Mouse (Mus musculus): Measurements from ENCODE around the gene Oit1.

Oit1 gene

DNA sequence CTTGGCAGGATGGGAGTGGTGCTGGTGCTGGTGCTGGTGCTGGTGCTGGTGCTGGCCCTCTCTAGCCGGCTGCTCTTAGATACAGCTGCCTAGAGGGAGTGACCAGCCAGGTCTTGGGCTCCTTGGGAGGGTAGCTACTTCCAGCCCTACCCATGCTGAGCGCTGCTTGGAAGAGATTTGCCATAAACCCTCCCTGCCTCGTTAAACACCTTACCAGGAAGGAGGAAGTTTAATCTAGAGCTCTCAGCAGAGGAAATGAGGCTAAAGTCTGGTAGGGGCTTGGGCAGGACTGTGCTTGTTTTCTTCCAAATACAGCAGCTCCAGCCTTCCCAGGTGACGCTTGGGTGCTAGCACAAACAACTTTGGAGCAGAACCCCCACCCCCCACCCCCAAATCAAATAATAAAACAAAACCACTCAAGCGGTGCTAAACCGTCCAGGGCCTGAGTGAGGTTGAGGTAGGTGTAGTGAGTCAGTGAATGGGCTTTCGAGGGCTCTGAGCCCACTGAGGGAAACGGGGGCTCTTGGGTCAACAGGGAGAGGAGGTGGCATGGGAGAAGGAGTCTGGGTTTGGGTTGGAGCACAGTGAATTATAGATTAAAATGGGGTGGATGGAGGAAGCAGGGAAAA, at the start of gene Oit1:
Gene Oit1, minus strand, starts transcription at position 70 of the 629 bp plus-strand sequence.
- peak; percentile 13 to 42 for DNase-seq

DNA sequence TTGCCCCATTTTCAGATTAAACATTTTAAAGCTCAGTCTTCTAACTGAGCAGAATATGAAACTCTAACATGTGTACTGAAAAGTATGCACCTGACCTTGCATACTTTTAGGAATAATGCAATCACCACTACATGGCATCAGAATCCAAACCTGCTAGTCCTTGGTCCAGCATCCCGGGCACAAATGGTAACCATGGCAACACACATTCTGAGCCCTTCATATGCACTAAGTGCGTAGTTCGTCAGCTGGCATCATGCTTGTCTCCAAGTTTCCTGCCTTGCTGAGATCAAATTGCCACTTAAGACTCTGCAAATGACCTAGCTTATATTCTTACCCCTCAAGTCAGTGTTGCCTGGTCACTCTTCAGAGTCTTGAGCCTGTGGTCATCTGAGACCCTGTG, 44.3 kb upstream of the Oit1 start:
- no peak for DNase-seq

DNA sequence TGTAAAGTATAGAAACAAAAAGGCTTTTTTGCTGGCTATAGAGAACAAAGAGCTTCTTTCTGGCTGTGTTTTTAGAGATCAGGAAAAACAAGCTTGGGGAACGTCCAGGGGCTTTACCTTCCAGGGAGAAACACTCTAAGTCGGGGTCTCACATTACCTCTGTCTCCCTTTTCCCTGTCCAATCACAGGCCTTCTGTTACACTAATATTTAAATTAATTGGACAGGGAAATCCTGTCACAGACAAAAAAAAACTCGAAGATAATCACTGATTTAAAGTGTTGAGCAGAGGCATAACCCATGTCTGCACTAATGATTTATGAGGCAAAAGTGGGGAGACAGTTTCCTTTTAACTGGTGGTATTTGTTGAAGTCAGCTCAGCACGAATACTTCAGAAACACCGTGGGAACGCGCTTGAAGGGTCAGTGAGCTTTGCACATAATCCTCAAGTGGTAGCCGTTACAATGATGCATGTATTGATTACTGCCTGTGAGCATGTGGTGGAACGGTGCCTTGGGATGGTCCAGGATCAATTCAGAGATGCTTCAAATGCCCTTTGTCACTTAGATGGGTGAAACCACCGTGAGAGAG, 42.7 kb upstream of the Oit1 start:
- no peak for DNase-seq

DNA sequence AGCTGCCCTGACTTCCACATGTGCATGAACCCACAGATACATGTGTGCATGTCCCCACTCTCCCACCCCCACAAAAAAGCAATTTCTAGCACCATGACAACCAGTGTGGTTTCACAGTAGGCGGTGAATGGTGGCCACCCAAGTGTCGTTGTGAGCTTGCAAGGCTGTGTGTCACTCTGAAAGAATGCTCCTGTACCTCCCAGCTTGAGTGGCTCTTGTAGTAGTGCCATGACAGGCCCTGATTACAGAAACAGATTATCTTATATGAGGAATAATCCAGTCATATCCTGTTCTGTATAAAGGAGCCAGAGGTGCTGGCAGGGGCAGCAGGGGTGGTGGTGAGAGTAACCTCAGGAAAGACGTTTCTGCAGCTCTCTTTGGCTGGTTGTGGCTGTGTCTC, 40.1 kb upstream of the Oit1 start:
- DNase-seq, result no peak

DNA sequence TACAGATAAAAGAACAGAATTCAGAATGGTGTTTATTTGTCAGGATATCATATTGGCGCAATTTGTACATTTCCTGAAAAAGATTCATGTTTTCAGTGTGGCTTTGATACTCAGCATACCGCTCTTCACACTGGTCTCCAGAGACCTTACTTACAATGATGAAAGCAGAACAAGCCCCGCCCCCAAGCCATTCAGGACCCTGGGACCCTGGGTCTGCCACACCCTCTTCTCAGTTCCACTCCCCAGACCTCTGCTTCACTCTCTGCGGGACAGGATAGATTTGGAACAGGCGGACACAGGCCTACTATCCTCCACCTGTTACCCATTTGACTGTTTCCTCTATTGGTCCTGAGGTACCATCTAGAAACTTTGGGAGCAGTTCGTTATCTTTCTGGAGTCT, 27.4 kb upstream of the Oit1 start:
- no peak for DNase-seq

DNA sequence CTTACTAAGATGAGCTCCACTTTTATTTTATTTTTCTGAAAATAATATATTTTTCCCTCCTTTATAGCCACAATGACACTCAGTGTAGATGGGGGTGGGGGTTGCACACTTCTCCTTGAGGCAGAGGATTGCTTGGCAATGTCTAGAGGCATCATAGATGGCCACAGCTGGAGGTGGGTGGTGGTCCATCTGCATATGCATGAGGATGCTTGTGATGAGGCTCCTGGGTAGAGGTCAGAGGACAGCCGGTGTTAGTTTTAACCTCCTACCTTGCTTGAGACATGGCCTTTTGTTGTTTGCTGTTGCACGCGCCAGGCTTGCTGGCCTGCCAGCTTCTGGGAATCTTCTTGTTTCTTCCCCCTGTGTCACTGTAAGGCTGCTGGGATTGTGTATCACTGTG, 24.8 kb upstream of the Oit1 start:
- no peak for DNase-seq

DNA sequence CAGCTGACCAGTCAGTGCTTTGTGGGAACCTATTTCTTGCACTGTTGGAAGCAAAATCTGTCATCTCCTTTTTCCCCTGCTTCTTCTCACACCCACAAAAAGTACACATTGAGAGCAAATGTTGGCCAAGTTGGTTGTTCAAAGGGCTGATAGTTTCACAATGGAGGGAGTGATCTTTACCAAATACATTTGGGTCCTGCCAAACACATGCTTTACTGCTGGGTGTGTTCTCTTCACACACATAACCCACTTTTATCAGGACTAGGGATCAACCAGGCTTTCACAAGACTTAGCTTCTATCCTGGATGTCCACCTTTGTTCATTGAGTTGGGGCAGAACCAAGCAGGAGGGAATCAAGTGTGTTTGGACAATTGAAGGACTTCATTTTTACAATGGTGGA, 20.0 kb upstream of the Oit1 start:
- DNase-seq, result no peak

DNA sequence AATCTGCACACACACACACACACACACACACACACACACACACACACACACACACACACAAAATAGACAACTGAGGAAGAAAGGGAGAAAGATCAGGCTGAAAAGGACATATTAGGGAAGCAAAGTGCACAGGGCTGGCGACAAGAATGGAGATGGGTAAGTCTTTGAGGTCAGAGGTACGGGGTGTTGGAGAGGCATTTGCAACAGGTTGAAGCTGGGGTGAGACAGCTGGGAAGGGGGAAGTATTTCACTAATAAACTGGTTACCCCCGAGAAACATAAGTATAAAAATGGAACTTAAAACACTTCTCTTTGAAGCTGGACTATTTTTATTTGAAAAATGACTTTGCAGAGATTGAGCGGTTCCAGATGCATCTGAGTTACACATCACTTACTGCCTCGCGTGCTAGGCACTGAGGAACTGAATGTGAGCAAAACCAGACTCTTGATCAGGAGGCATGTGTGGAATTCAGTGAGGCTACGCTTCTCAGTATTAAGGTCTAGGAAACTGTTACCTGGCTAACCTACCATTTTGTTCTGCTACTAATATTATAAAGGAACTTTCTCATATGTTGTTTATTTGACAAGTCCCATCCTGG, 17.2 kb upstream of the Oit1 start:
- no peak for DNase-seq

DNA sequence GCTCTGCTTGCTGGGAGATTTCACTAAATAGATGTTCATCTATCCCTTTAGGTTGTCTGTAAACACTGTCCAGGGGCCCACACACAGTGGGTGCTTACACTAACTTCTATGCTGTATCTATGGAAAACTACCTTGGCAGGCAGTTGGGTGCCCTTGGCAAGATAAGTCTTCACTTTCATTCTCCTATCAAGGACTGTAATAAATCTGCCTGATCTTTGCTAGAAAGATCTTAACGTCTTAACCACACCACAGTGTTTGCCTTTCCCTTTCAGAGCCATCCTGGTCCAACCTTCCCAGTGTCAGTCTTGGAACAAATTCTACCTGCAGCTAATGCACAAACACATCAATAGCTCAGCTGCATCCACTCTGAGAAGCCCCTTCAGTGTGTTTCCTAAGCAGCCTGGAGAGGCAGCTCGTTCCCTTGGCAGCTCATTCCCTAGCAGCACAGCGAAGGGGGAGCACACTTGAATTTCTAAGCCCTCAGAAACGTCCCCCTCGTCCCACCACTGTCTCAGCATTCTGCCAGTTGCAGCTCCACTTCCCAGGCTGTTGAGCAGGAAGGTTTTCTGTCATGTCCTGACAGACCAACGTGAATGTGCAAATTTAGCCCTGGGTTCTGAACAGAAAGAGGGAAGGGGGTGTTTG, 13.7 kb upstream of the Oit1 start:
- DNase-seq, result no peak

DNA sequence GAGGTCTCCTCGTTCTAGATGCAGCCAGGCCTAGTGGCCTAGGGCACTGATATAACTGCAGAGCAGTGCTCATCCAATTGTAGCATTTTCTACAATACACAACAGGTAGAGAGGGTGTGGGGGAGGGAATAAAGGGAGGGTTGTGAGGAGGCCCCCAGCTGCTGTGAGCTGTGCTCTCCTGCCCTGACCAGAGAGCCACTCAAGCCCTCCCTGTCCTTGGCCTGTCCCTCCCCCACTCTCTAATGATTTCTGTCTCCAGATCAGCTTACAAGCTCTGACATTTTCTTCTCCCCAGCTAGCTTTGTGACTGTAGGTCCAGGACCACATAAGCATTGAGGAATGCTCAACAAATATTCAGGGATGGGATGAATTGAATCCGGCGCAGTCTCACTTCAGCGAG, 9.2 kb downstream of the Oit1 start:
- no peak for DNase-seq

DNA sequence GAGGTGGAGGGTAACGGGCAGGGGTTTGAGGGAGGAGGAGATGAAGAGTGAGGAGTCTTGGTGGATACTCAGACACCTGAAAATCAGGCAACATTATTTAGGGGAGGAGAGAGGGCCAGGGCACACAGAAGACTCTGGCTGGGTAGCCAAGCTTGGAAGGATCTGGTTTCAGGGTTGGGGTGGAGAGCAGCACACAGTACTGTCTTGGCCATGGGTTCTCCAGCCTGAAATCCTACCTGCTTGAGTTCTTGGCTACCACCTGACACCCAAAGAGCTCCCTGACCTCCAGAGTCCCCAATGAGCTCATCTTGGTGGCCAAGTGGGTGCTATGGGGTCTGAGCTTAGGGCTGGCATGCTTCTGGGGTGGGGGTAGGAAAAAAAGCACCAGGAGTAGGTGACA, 9.7 kb downstream of the Oit1 start:
- DNase-seq, result no peak

DNA sequence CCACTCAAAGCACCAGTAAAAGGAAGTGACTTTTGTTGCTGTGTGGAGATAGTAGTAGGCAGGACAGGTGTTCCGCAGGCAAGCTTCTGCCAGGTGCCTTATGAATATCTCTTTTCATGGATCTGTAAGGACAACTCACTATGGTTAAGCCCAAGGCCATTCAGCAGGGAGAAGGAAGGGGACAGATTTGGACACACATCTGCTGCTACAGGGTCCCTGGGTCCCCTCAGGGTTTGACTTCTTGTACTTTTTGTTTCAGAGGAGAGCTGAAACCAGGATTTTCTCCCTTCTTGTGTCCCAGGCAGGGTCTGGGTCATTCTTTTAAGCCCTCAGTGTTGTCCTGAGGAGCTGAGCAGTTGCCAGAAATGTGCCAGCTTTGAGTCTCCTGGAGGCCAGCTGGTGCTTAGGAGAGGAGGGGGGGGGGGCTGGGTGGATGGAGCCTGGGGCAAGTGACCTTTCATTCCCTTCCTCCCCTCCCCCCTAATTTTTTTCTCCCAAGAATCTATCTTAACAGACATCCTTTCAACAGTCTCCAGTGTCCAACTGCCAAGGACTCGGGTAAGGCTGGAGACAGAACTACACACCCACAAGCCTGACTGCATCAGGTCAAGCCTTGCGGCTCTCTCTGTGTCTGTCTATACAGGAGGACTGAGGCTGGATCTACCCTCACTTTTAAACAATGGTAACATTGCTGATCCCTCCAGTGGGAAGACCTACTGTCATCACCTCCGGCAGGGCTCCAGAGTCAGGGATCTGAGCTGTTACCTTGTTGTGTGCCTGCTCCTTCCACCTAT, 10.6 kb downstream of the Oit1 start:
- DNase-seq, result no peak

DNA sequence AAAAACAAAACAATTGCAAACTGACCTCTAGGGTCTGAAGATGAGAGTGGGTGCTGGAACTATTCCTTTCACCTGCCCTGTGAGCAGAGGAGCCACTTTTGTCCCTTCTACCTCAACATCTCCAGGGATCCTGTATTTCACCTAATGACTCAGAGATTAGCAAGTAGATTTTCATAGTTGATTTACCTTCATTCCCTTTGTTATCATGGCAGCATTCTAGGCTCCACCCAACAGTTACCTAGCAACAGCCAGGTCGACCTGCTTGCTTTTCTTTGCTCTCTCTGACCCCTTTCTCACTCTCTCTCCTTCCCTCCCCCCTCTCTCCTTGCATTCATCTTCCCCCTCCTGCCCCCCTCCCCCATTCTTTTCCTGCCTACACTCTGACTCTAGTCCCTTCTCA, 11.4 kb downstream of the Oit1 start:
- DNase-seq, result no peak

DNA sequence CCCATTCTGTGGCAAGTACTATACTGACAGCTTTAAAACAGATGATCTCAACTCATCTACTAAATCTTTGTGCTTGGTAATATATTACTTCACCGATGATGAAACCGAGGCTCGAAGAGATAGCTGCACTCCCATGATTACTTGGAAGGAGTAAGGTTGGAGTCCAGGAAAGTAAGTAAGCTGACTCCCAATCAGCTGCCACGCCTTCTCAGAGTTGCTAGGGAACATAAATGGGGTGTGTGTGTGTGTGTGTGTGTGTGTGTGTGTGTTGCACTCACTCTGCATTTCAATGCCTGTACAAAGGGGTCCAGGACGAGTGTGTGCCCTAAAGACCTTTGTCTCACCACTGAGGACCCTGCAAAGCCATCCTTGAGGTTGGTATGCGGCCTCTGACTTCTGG, 12.7 kb downstream of the Oit1 start:
- no peak for DNase-seq

DNA sequence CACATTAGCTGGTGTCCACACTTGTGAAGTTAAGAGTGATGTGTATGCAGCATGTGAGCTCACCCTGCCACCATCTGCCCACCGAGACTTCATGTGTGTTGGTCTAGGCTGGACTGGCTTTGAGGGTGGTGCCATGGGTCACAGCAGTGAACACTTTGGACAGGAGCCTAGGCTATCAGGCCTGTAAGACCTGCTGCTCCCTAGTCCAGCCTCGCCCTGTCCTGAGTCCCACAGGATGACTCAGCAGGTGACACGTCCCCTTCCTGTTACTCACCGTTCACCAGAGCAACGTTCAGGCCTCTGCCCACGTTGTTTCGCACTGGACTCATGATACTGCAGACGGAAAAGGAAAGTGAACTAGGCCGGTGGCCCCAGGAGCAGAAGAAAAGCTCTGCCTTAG, 21.7 kb downstream of the Oit1 start:
- no peak for DNase-seq

DNA sequence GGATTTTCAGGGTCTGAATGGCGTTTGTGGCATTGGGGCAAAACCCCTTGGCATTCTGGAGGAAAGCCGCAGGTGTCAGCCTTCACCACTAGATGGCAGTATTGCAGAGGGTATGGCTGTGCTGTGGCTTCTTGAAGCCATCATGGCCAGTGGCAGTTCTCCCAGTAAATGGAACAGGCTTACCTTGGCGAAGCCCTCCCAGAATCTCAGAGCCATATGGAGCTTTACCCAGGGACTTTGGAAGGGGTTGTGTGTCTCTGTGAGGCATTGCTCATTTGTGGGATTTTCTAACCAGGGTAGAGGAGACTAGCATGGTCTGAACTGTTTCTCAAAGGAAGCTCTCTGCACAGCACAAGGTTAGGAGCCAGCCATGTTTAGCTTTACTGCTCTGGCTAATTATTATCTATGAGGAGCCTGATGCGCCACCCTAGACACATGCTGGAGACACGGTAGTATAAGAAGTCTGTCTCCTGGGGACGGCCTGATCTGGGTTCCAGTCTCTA, 22.5 kb downstream of the Oit1 start:
- DNase-seq, result peak; percentile 79 to 85

DNA sequence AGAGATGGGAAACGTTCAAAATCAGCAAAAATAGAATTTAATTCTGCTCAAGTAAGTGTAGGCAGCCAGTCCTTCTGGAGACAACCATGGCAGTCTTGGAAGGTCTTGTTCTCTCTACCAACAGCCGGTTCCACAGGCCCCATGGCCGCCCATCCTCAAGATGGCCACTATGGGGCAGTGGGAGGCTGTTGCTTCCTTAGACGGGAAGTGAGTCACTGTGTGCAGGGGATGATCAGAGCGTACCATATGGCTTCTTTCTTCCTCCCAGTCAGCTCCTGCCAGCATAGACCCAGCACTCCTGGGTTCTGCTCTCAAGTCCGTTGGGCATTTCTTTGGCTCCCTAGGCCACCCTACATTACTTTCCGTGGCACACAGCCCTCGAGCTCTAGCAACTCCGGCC, 29.6 kb downstream of the Oit1 start:
- no peak for DNase-seq

DNA sequence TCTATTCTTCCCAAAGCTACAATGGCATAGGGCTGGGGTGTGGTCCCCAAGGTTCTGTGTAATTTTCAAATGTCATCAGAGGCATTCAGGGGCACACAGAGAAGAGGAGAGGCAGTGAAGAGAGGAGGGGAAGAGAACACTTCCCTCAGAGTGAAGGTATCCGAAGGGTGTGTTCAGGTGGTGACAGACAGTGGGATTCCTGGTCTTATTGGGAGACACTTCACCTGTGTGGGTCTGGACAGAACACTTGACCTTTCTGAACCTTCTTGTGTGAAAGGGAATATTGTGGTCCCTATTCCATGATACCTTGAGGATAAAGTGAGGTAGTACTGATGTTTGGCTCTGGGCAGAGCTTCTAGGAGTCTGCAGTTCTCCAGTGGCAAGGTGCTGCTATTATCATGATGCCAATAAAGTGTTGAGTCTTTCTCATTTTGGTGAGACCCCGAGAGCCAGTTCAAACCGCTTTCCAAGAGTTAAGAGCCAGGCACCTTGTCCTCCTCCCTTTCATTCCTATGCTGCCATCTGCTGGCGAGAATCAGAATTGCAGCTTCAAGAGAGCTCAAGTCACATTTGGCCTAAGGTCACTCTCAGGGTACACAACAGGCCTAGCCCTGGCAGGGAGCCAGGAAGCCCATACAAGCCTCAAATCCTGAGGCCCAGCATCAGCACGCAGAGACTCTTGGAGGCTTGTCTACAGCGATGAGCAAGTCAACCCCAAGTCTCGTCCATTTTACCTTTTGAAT, 32.1 kb downstream of the Oit1 start:
- DNase-seq, result peak; percentile 92 to 94

DNA sequence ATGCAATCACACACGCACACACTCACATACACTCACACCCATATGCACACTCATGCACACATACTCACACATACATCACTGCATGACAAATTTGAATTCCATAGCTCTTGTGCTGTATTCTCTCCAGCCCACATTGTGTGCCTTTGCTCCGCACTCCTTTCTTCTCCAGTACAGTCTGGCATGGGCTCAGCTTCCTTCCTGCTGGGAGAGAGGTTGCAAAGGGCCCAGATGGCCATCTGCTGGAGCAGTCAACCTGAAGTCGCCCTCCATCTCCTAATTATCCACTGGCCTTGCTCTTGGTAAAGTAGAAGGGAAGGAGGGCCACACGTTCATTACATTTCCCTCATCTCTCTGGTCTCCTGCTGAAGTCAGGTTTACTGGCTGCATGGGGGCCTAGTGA, 33.0 kb downstream of the Oit1 start:
- DNase-seq, result peak in 1 of 2 experiments; percentile 29

DNA sequence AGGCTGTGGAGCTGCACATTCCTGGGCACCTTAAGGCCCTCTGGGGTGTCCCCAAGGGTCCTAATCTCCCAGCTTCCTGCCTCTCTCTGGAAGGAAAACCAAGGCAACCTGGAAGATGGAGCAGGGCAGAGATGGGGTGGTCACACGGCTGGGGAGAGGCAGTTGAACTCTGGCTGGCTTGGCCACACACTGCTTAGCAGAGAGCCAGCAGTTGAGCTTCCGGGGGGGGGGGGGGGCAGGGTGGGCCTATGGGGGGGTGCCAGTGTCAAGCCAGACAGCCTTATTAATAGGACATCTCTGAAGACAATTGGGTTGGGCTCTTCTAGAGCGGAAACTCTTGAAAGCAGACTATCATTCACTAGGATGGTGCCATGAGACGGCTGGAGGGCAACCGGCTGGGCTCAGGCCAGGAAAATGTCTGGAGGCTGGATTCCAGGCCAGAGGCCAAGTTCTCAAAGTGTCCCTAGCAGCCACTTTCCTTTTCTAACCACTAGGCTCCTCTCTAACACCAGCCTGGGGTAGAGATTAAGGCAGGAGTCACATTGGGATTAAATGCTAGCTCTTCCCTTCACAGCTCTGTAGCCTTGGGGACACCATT, 35.9 kb downstream of the Oit1 start:
- peak in 1 of 2 experiments; percentile 33 for DNase-seq

DNA sequence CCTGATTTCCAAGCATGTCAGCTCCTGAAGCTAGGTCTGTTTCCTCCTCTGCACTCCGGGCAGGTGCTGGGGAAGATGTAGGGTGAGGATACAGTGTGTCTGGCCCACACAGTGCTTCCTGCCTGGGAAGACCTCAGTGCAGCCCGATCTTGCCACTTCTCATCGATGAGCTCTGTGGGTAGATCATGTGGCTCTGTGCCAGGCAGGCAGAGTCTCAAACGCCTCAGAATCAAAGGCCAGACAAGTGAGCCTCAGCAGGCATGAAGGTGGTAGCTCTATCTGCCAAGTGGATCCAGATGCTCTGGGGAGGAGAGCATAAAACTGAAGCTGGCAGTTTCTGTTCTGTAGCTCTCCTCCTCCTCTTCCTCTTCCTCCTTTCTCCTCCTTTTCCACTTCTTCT, 38.3 kb downstream of the Oit1 start:
- no peak for DNase-seq

DNA sequence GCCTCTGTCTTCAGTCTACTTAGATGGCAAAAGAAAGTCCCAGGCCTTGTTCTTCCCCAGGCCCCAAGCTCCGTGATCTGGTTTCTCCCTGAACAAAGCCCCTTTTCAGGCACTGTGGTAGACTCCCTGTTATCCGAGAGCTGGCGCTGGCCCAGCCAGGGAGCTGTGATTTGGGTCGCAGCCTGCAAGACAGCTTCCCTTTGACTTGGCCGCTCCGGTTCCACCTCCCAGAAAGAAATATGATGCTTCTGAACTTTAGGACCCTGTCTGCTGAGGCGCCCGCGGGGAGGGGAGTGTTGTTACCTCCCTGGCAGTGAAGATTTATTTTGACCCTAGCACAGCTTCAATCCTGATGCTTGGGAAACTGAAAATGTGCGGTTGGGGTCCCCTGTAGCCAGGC, 42.6 kb downstream of the Oit1 start:
- peak; percentile 61 to 76 for DNase-seq
